Mouse (Mus musculus): Measurements from ENCODE around the gene Vmn1r209. TPM values are rescaled to one million over a fixed set of nuclear protein-coding genes. Genes with fewer than 3 reads are reported as not detected.
"Not testable (repeated sequence)": the region's sequence is repeated elsewhere in the genome, so short reads cannot be mapped to it uniquely, and the experiment has no call there.

Vmn1r209 gene
- polyA plus RNA-seq (2014; fragmentation: Nextera tagmentation; extraction: Ambion mirVana), result not detected in 2 replicates

- H3K9me3 ChIP-seq (ENCODE audit: control insufficient read depth, low read length); H3K9ac ChIP-seq (ENCODE audit: low read length); H3K4me3 ChIP-seq (ENCODE audit: low read depth, low read length); H3K36me3 ChIP-seq (ENCODE audit: control insufficient read depth, insufficient read depth, low read length); H3K27ac ChIP-seq (ENCODE audit: low read depth, low read length); H3K27me3 ChIP-seq (ENCODE audit: control insufficient read depth, insufficient read depth, low read length); DNase-seq (ENCODE audit: low spot score, missing footprints); ATAC-seq (ENCODE audit: low FRiP score); H3K4me2 ChIP-seq; H3K4me1 ChIP-seq (ENCODE audit: control insufficient read depth, insufficient read depth, low read length): not testable (repeated sequence)
These were observed at the start of gene Vmn1r209 for GRCm38 (mm10) chr13:22809582-22809981. TSS of gene Vmn1r209 (minus strand) at chr13:22809682.

GRCm38 (mm10) chr13:22857461-22857860 is 48.0 kb upstream of the Vmn1r209 start, which contains the start of gene Vmn1r211:
TSS of gene Vmn1r211 (minus strand) at chr13:22857561.
- DNase-seq (ENCODE audit: low spot score, missing footprints) (no peak), ATAC-seq (ENCODE audit: low FRiP score) (no peak)
- Histone ChIP-seq H3K27me3 (ENCODE audit: control insufficient read depth, insufficient read depth, low read length) (no peaks in the 10 kb centered on the region), H3K36me3 (ENCODE audit: control insufficient read depth, insufficient read depth, low read length) (no peaks in the 10 kb centered on the region), H3K4me2 (no peak within 1 kb of the TSS), H3K4me1 (ENCODE audit: control insufficient read depth, insufficient read depth, low read length) (no peaks in the 10 kb centered on the region), H3K4me3 (ENCODE audit: low read depth, low read length) (no peak within 1 kb of the TSS), H3K27ac (ENCODE audit: low read depth, low read length) (no peak within 1 kb of the TSS), H3K9me3 (ENCODE audit: control insufficient read depth, low read length) (no peaks in the 10 kb centered on the region), H3K9ac (ENCODE audit: low read length) (no peak within 1 kb of the TSS)
- 76% methylated on average over 1 of the region's 1 CpGs for WGBS

GRCm38 (mm10) chr13:22854760-22855159 is 45.3 kb upstream of the Vmn1r209 start:
- no peak for ATAC-seq (ENCODE audit: low FRiP score)

GRCm38 (mm10) chr13:22846798-22847197 is 37.3 kb upstream of the Vmn1r209 start:
- Histone ChIP-seq H3K27ac (ENCODE audit: low read depth, low read length) (no peak overlapping the region), H3K9me3 (ENCODE audit: control insufficient read depth, low read length) (no peaks in the 10 kb centered on the region), H3K36me3 (ENCODE audit: control insufficient read depth, insufficient read depth, low read length) (no peaks in the 10 kb centered on the region), H3K27me3 (ENCODE audit: control insufficient read depth, insufficient read depth, low read length) (no peaks in the 10 kb centered on the region), H3K4me1 (ENCODE audit: control insufficient read depth, insufficient read depth, low read length) (no peaks in the 10 kb centered on the region), H3K4me2 (no peak overlapping the region), H3K9ac (ENCODE audit: low read length) (no peak overlapping the region), H3K4me3 (ENCODE audit: low read depth, low read length) (no peak overlapping the region)
- ATAC-seq (ENCODE audit: low FRiP score) (no peak), DNase-seq (ENCODE audit: low spot score, missing footprints) (no peak)
- WGBS, result 89% methylated on average over 1 of the region's 1 CpGs

More at GRCm38 (mm10) chr13:22854760-22855159, 45.3 kb upstream of the Vmn1r209 start:
- 78% methylated on average over 4 of the region's 4 CpGs for WGBS
- no peak overlapping the region for H3K27ac ChIP-seq (ENCODE audit: low read depth, low read length)
- H3K4me1 ChIP-seq (ENCODE audit: control insufficient read depth, insufficient read depth, low read length), result no peaks in the 10 kb centered on the region
- no peak for DNase-seq (ENCODE audit: low spot score, missing footprints)
- H3K9ac ChIP-seq (ENCODE audit: low read length), result no peak overlapping the region
- no peaks in the 10 kb centered on the region for H3K9me3 ChIP-seq (ENCODE audit: control insufficient read depth, low read length)
- no peaks in the 10 kb centered on the region for H3K27me3 ChIP-seq (ENCODE audit: control insufficient read depth, insufficient read depth, low read length)
- no peak overlapping the region for H3K4me2 ChIP-seq
- no peak overlapping the region for H3K4me3 ChIP-seq (ENCODE audit: low read depth, low read length)
- no peaks in the 10 kb centered on the region for H3K36me3 ChIP-seq (ENCODE audit: control insufficient read depth, insufficient read depth, low read length)

GRCm38 (mm10) chr13:22844304-22844703 is 34.8 kb upstream of the Vmn1r209 start:
- not testable (repeated sequence) for H3K36me3 ChIP-seq (ENCODE audit: control insufficient read depth, insufficient read depth, low read length); H3K4me1 ChIP-seq (ENCODE audit: control insufficient read depth, insufficient read depth, low read length); H3K4me3 ChIP-seq (ENCODE audit: low read depth, low read length); H3K27ac ChIP-seq (ENCODE audit: low read depth, low read length); DNase-seq (ENCODE audit: low spot score, missing footprints); H3K9ac ChIP-seq (ENCODE audit: low read length); H3K27me3 ChIP-seq (ENCODE audit: control insufficient read depth, insufficient read depth, low read length); H3K9me3 ChIP-seq (ENCODE audit: control insufficient read depth, low read length); ATAC-seq (ENCODE audit: low FRiP score); H3K4me2 ChIP-seq
- WGBS, result 50% methylated on average over 3 of the region's 3 CpGs

- H3K4me3 ChIP-seq (ENCODE audit: low read depth, low read length), result no peak within 1 kb of the TSS
- no peak for ATAC-seq (ENCODE audit: low FRiP score)
- H3K36me3 ChIP-seq (ENCODE audit: control insufficient read depth, insufficient read depth, low read length), result no peaks in the 10 kb centered on the region
- no peak within 1 kb of the TSS for H3K4me2 ChIP-seq
- no peak within 1 kb of the TSS for H3K27ac ChIP-seq (ENCODE audit: low read depth, low read length)
- H3K9ac ChIP-seq (ENCODE audit: low read length), result no peak within 1 kb of the TSS
- H3K27me3 ChIP-seq (ENCODE audit: control insufficient read depth, insufficient read depth, low read length), result no peaks in the 10 kb centered on the region
- WGBS, result 67% methylated on average over 4 of the region's 4 CpGs
- DNase-seq (ENCODE audit: low spot score, missing footprints), result no peak
- H3K9me3 ChIP-seq (ENCODE audit: control insufficient read depth, low read length), result no peaks in the 10 kb centered on the region
- H3K4me1 ChIP-seq (ENCODE audit: control insufficient read depth, insufficient read depth, low read length), result no peaks in the 10 kb centered on the region
These were observed 21.8 kb upstream of the Vmn1r209 start, which contains the start of gene Vmn1r210 for GRCm38 (mm10) chr13:22831248-22831647. TSS of gene Vmn1r210 (minus strand) at chr13:22831348.

- ATAC-seq (ENCODE audit: low FRiP score); H3K9ac ChIP-seq (ENCODE audit: low read length); H3K36me3 ChIP-seq (ENCODE audit: control insufficient read depth, insufficient read depth, low read length); H3K27ac ChIP-seq (ENCODE audit: low read depth, low read length); H3K4me1 ChIP-seq (ENCODE audit: control insufficient read depth, insufficient read depth, low read length); H3K4me2 ChIP-seq; H3K9me3 ChIP-seq (ENCODE audit: control insufficient read depth, low read length); DNase-seq (ENCODE audit: low spot score, missing footprints); H3K4me3 ChIP-seq (ENCODE audit: low read depth, low read length); H3K27me3 ChIP-seq (ENCODE audit: control insufficient read depth, insufficient read depth, low read length): not testable (repeated sequence)
- WGBS, result 46% methylated on average over 7 of the region's 7 CpGs
These were observed 19.9 kb upstream of the Vmn1r209 start for GRCm38 (mm10) chr13:22829395-22829794.

- not testable (repeated sequence) for DNase-seq (ENCODE audit: low spot score, missing footprints); H3K27ac ChIP-seq (ENCODE audit: low read depth, low read length); H3K9ac ChIP-seq (ENCODE audit: low read length); H3K4me3 ChIP-seq (ENCODE audit: low read depth, low read length); H3K36me3 ChIP-seq (ENCODE audit: control insufficient read depth, insufficient read depth, low read length); H3K9me3 ChIP-seq (ENCODE audit: control insufficient read depth, low read length); H3K27me3 ChIP-seq (ENCODE audit: control insufficient read depth, insufficient read depth, low read length); H3K4me1 ChIP-seq (ENCODE audit: control insufficient read depth, insufficient read depth, low read length); H3K4me2 ChIP-seq; ATAC-seq (ENCODE audit: low FRiP score)
- WGBS, result 90% methylated on average over 1 of the region's 1 CpGs
These were observed 12.1 kb upstream of the Vmn1r209 start for GRCm38 (mm10) chr13:22821601-22822000.

GRCm38 (mm10) chr13:22788096-22788495 is 21.4 kb downstream of the Vmn1r209 start:
- not testable (repeated sequence) for H3K9me3 ChIP-seq (ENCODE audit: control insufficient read depth, low read length); H3K4me2 ChIP-seq; H3K9ac ChIP-seq (ENCODE audit: low read length); ATAC-seq (ENCODE audit: low FRiP score); H3K4me1 ChIP-seq (ENCODE audit: control insufficient read depth, insufficient read depth, low read length); H3K27me3 ChIP-seq (ENCODE audit: control insufficient read depth, insufficient read depth, low read length); H3K4me3 ChIP-seq (ENCODE audit: low read depth, low read length); H3K36me3 ChIP-seq (ENCODE audit: control insufficient read depth, insufficient read depth, low read length); DNase-seq (ENCODE audit: low spot score, missing footprints); H3K27ac ChIP-seq (ENCODE audit: low read depth, low read length)
- 86% methylated on average over 3 of the region's 3 CpGs for WGBS

All from midbrain, embryonic 11.5 days (tissue).